Mouse (Mus musculus) heart, adult 2 months (tissue): Measurements from ENCODE around the gene Plpp4. TPM values are rescaled to one million over a fixed set of nuclear protein-coding genes. Genes with fewer than 3 reads are reported as not detected.

Source experiments
- DNase-seq, 2 experiments: peaks; one replicate each; pipeline ENCODE4 v3.0.0; 2021
- H3K27ac ChIP-seq: fragments of 200-600 bp; 2 replicates; pipeline ENCODE4 v1.8.1; 2022
- H3K27me3 ChIP-seq: fragments of 200-500 bp; 2 replicates; pipeline ENCODE4 v1.6.1; 2012; ENCODE audit warnings: mild to moderate bottlenecking, low read length, inconsistent platforms, mixed read lengths; ENCODE audit not compliant: control insufficient read depth, insufficient read depth
- H3K36me3 ChIP-seq: fragments of 200-500 bp; 2 replicates; pipeline ENCODE4 v1.6.1; 2012; ENCODE audit warnings: low read length, inconsistent platforms; ENCODE audit not compliant: control insufficient read depth, insufficient read depth
- H3K4me1 ChIP-seq: fragments of 200-500 bp; 2 replicates; pipeline ENCODE4 v1.6.1; 2011; ENCODE audit warnings: low read length; ENCODE audit not compliant: control insufficient read depth, insufficient read depth
- H3K4me3 ChIP-seq: fragments of 200-600 bp; 2 replicates; pipeline ENCODE4 v1.8.1; 2022
- H3K79me2 ChIP-seq: fragments of 200-500 bp; replicated peaks from 2 replicates; pipeline ENCODE4 v1.6.1; 2012; ENCODE audit warnings: mild to moderate bottlenecking, inconsistent platforms, low read length, moderate library complexity, mixed read lengths; ENCODE audit not compliant: control insufficient read depth, insufficient read depth
- H3K9ac ChIP-seq: fragments of 200-500 bp; 2 replicates; pipeline ENCODE4 v1.6.1; 2012; ENCODE audit warnings: low read depth, mild to moderate bottlenecking, control low read depth, inconsistent platforms, low read length, mixed read lengths
- CTCF ChIP-seq: fragments of 200-600 bp; IDR thresholded peaks from 2 replicates; pipeline ENCODE4 v1.8.1; 2022; ENCODE audit warnings: antibody characterized with exemption, mild to moderate bottlenecking, moderate library complexity
- EP300 ChIP-seq: fragments of 200-500 bp; IDR thresholded peaks from 2 replicates; pipeline ENCODE4 v1.6.1; 2011; ENCODE audit warnings: low read depth, low read length, control low read depth; ENCODE audit not compliant: insufficient read depth
- POLR2A ChIP-seq: fragments of 200-500 bp; IDR thresholded peaks from 2 replicates; pipeline ENCODE4 v1.6.1; 2011; ENCODE audit warnings: mild to moderate bottlenecking, low read depth, low read length, control low read depth; ENCODE audit not compliant: insufficient read depth
- WGBS: fragments of 180-500 bp; shearing (Covaris S2); methylation state at CpG from one replicate; pipeline ENCODE4 v1.1.7; 2018; 5-methylcytosine and 5-hydroxymethylcytosine counted together
- intact Hi-C: fragments of 180-260 bp; cut with DNase I; formaldehyde crosslinking; loops from one replicate; pipeline ENCODE4 v1.15.1; 2025
- polyA plus RNA-seq: library from polyadenylated mRNA; depleted of rRNA; stranded (reverse); fragments of >200 nt; gene quantifications from 2 replicates; pipeline ENCODE4 v1.2.3, GENCODE M21; 2012
- total RNA-seq, 2 experiments: library from RNA; stranded (reverse); gene quantifications; 2 replicates each; pipeline ENCODE4 v1.2.3; 2021

Gene Plpp4
- total and polyA plus RNA-seq, 3 experiments = not detected

GRCm38 (mm10) chr7:129235410-129235809 lies 21.4 kb upstream of the Plpp4 start:
- DNase-seq = no peak
- no peaks in the 10 kb centered on the region for H3K4me1 ChIP-seq
- no peak overlapping the region for H3K9ac ChIP-seq
- H3K79me2 ChIP-seq = no peaks in the 10 kb centered on the region
- H3K27me3 ChIP-seq = no peaks in the 10 kb centered on the region
- TF ChIP-seq POLR2A = no peak
- peak; percentile 66 for TF ChIP-seq CTCF
- no peak for TF ChIP-seq EP300
- no peak overlapping the region for H3K27ac ChIP-seq
- no peak overlapping the region for H3K4me3 ChIP-seq
- H3K36me3 ChIP-seq = no peaks in the 10 kb centered on the region
- 49% methylated on average over 2 of the region's 2 CpGs for WGBS
- intact Hi-C loops = no loop called here

GRCm38 (mm10) chr7:129235995-129236394 lies 20.8 kb upstream of the Plpp4 start:
- Histone ChIP-seq H3K4me3 (no peak overlapping the region), H3K27me3 (no peaks in the 10 kb centered on the region), H3K36me3 (no peaks in the 10 kb centered on the region), H3K27ac (no peak overlapping the region), H3K9ac (no peak overlapping the region), H3K4me1 (no peaks in the 10 kb centered on the region), H3K79me2 (no peaks in the 10 kb centered on the region)
- DNase-seq = no peak
- intact Hi-C loops = no loop called here
- TF ChIP-seq CTCF (no peak), EP300 (no peak), POLR2A (no peak)
- whole genome bisulfite sequencing = 70% methylated on average over 5 of the region's 5 CpGs

- Histone ChIP-seq H3K4me3 (no peak overlapping the region), H3K27ac (no peak overlapping the region), H3K36me3 (no peaks in the 10 kb centered on the region), H3K9ac (no peak overlapping the region), H3K79me2 (no peaks in the 10 kb centered on the region), H3K4me1 (no peaks in the 10 kb centered on the region), H3K27me3 (0 out of 2 replicates have a peak, but pooled peaks cover 1% of the 10 kb centered on the region)
- intact Hi-C loops = no loop called here
- no peak for TF ChIP-seq POLR2A
- no peak for TF ChIP-seq EP300
- TF ChIP-seq CTCF = no peak
- DNase-seq = no peak
Observed at GRCm38 (mm10) chr7:129250981-129251380, 5.8 kb upstream of the Plpp4 start.

GRCm38 (mm10) chr7:129253406-129253805 lies 3.4 kb upstream of the Plpp4 start:
- no peak for DNase-seq
- Histone ChIP-seq H3K4me1 (no peaks in the 10 kb centered on the region), H3K79me2 (no peaks in the 10 kb centered on the region), H3K27me3 (0 out of 2 replicates have a peak, but pooled peaks cover 1% of the 10 kb centered on the region), H3K36me3 (no peaks in the 10 kb centered on the region), H3K9ac (no peak overlapping the region), H3K4me3 (no peak overlapping the region), H3K27ac (no peak overlapping the region)
- intact Hi-C loops = no loop called here
- TF ChIP-seq CTCF (no peak), POLR2A (no peak), EP300 (no peak)
- WGBS = 80% methylated on average over 6 of the region's 6 CpGs

- no peak overlapping the region for H3K9ac ChIP-seq
- TF ChIP-seq POLR2A = no peak
- 0 out of 2 replicates have a peak, but pooled peaks cover 1% of the 10 kb centered on the region for H3K27me3 ChIP-seq
- H3K4me1 ChIP-seq = no peaks in the 10 kb centered on the region
- DNase-seq = no peak
- no peak overlapping the region for H3K4me3 ChIP-seq
- intact Hi-C loops = no loop called here
- no peaks in the 10 kb centered on the region for H3K36me3 ChIP-seq
- no peak overlapping the region for H3K27ac ChIP-seq
- WGBS = 81% methylated on average over 1 of the region's 1 CpGs
- H3K79me2 ChIP-seq = no peaks in the 10 kb centered on the region
Observed at GRCm38 (mm10) chr7:129254126-129254525, 2.7 kb upstream of the Plpp4 start.

GRCm38 (mm10) chr7:129255406-129255805 lies 1.4 kb upstream of the Plpp4 start:
- Histone ChIP-seq H3K36me3 (no peaks in the 10 kb centered on the region), H3K79me2 (no peaks in the 10 kb centered on the region), H3K9ac (no peak overlapping the region), H3K4me1 (no peaks in the 10 kb centered on the region), H3K27ac (no peak overlapping the region), H3K4me3 (no peak overlapping the region), H3K27me3 (0 out of 2 replicates have a peak, but pooled peaks cover 1% of the 10 kb centered on the region)
- DNase-seq = no peak
- TF ChIP-seq EP300 (no peak), POLR2A (no peak), CTCF (no peak)
- WGBS = 86% methylated on average over 6 of the region's 6 CpGs
- intact Hi-C loops = no loop called here
